Mouse (Mus musculus): ENCODE results near the gene Cpn2. TPM values are rescaled to one million over a fixed set of nuclear protein-coding genes. Genes with fewer than 3 reads are reported as not detected.

Cpn2 gene
- polyA plus RNA-seq, 2 experiments, result 2.8 to 4.8 TPM

DNA sequence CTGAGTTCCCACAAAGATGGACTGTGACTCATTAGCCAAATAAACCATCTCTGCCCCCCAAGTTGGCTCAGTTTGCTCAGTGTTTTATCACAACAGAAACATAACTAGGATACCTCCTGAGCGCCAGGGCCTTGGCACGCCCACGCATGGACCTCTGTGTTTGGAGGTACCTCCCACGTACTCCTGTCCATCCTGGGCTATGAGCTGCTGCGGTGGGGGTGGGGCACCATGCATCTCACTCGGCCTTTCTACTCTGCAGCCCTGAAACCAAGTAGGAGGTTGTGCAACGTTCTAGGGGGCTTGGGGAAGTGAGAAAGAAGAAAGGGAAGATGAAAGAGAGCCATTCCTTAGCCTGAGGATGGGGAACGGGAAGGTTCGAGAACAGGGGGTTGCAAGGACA is 9.6 kb downstream of the Cpn2 start:
- no peak overlapping the region for H3K4me2 ChIP-seq (ENCODE audit: low read depth)
- no peaks in the 10 kb centered on the region for H3K9me3 ChIP-seq (ENCODE audit: control insufficient read depth, low read length)
- H3K27ac ChIP-seq, result no peak overlapping the region
- no peak overlapping the region for H3K9ac ChIP-seq (replicated peaks)
- H3K36me3 ChIP-seq (replicated peaks; ENCODE audit: control insufficient read depth, insufficient read depth, low read depth), result no peaks in the 10 kb centered on the region
- ATAC-seq (ENCODE audit: insufficient read depth) (no peak), DNase-seq (ENCODE audit: low read depth in 3 of 3, low spot score in 3 of 3) (no peak)
- H3K27me3 ChIP-seq (ENCODE audit: control insufficient read depth, insufficient read depth, low read length), result no peaks in the 10 kb centered on the region
- no peak for TF ChIP-seq CTCF (IDR thresholded peaks at IDR 0.05; ENCODE audit: low read depth)
- no peak for TF ChIP-seq EP300 (IDR thresholded peaks at IDR 0.05; ENCODE audit: low read depth)
- WGBS (ENCODE audit: insufficient replicate concordance), result 34% methylated on average over 9 of the region's 9 CpGs
- peaks cover 0 to 2% of the 10 kb centered on the region in 2 experiments; a peak in 2 of 4 replicates for H3K4me1 ChIP-seq (replicated peaks; ENCODE audit: control insufficient read depth in 2 of 2, insufficient read depth in 2 of 2, low read length in 1 of 2)
- H3K4me3 ChIP-seq (ENCODE audit: insufficient read depth in 1 of 2, low read depth in 2 of 2, low read length in 2 of 2), result no peak overlapping the region

DNA sequence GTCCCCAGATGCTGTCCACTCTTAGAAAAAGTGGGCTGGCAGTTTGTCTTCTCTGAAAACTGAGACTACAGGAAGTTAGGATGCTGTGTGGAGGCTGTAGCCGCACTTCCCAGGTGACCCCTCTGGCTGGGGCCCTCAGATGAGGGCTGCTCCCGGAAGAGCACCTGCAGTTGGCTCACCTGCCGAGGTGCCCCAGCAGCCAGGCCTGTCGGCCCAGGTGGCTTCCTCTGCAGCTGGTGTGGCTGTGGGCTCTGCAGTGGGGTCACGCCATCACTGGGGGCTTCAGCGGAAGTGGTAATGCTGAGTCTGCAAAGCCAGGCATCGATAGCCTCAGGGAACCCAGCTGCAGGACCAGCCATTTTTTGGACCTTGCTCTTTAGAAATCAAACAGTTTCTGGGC is 12.2 kb downstream of the Cpn2 start:
- Histone ChIP-seq H3K4me2 (ENCODE audit: low read depth) (no peak overlapping the region), H3K36me3 (replicated peaks; ENCODE audit: control insufficient read depth, insufficient read depth, low read depth) (no peaks in the 10 kb centered on the region), H3K27ac (no peak overlapping the region), H3K4me3 (ENCODE audit: insufficient read depth in 1 of 2, low read depth in 2 of 2, low read length in 2 of 2) (no peak overlapping the region), H3K9ac (replicated peaks) (no peak overlapping the region), H3K4me1 (replicated peaks; ENCODE audit: control insufficient read depth in 2 of 2, insufficient read depth in 2 of 2, low read length in 1 of 2) (peaks cover 0 to 8% of the 10 kb centered on the region in 2 experiments; a peak in 2 of 4 replicates), H3K9me3 (ENCODE audit: control insufficient read depth, low read length) (no peaks in the 10 kb centered on the region), H3K27me3 (ENCODE audit: control insufficient read depth, insufficient read depth, low read length) (no peaks in the 10 kb centered on the region)
- TF ChIP-seq CTCF (IDR thresholded peaks at IDR 0.05; ENCODE audit: low read depth), result no peak
- no peak for TF ChIP-seq EP300 (IDR thresholded peaks at IDR 0.05; ENCODE audit: low read depth)
- no peak for DNase-seq (ENCODE audit: low read depth in 3 of 3, low spot score in 3 of 3)
- ATAC-seq (ENCODE audit: insufficient read depth), result no peak
- WGBS (ENCODE audit: insufficient replicate concordance), result 44% methylated on average over 7 of the region's 7 CpGs

DNA sequence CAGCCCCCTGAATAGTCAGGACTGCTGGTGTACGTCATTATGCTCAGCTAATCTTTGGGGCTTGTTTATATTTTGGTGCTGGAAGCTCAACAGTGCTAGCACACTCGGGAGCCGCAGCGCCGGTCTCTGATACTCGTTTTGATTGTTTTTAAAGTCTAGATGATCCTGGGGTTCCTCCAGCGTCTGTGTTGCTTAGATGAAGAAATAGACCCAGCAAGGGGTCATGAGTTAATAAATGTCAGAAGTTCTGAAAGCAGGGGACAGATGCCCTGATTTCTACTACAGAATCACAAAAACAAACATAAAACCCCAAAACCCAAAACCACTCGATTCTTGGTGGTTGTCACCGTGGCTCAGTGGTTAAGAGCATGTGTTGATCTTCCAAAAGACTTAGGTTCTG is 13.4 kb downstream of the Cpn2 start:
- ATAC-seq (ENCODE audit: insufficient read depth) (no peak), DNase-seq (ENCODE audit: low read depth in 3 of 3, low spot score in 3 of 3) (no peak)
- WGBS (ENCODE audit: insufficient replicate concordance), result 62% methylated on average over 9 of the region's 9 CpGs
- Histone ChIP-seq H3K4me3 (ENCODE audit: insufficient read depth in 1 of 2, low read depth in 2 of 2, low read length in 2 of 2) (no peak overlapping the region), H3K36me3 (replicated peaks; ENCODE audit: control insufficient read depth, insufficient read depth, low read depth) (no peaks in the 10 kb centered on the region), H3K27me3 (ENCODE audit: control insufficient read depth, insufficient read depth, low read length) (no peaks in the 10 kb centered on the region), H3K9me3 (ENCODE audit: control insufficient read depth, low read length) (no peaks in the 10 kb centered on the region), H3K27ac (no peak overlapping the region), H3K9ac (replicated peaks) (no peak overlapping the region), H3K4me2 (ENCODE audit: low read depth) (no peak overlapping the region), H3K4me1 (replicated peaks; ENCODE audit: control insufficient read depth in 2 of 2, insufficient read depth in 2 of 2, low read length in 1 of 2) (peaks cover 0 to 14% of the 10 kb centered on the region in 2 experiments; a peak in 2 of 4 replicates)
- TF ChIP-seq EP300 (IDR thresholded peaks at IDR 0.05; ENCODE audit: low read depth) (no peak), CTCF (IDR thresholded peaks at IDR 0.05; ENCODE audit: low read depth) (no peak)

DNA sequence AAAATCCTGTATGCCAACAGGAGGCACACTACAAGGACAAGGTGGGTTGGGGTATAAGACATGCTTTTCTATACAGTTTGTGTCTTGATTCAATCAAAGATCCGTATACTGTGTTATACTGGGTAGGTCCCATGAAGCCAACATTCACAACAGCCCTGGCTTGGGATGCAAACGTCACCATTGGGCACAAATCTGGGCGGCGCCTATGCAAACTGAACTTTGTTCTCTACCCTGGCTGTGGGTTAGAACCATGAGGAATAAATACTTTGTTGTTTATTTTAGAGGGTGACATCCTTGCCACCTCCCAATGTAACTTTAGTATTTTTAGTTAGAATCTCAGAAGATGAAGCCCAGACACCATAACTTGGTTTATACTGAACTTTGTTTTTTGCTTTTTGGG is 13.9 kb downstream of the Cpn2 start:
- no peaks in the 10 kb centered on the region for H3K36me3 ChIP-seq (replicated peaks; ENCODE audit: control insufficient read depth, insufficient read depth, low read depth)
- no peaks in the 10 kb centered on the region for H3K27me3 ChIP-seq (ENCODE audit: control insufficient read depth, insufficient read depth, low read length)
- no peak overlapping the region for H3K4me2 ChIP-seq (ENCODE audit: low read depth)
- no peak overlapping the region for H3K27ac ChIP-seq
- ATAC-seq (ENCODE audit: insufficient read depth) (no peak), DNase-seq (ENCODE audit: low read depth in 3 of 3, low spot score in 3 of 3) (no peak)
- no peak overlapping the region for H3K4me3 ChIP-seq (ENCODE audit: insufficient read depth in 1 of 2, low read depth in 2 of 2, low read length in 2 of 2)
- TF ChIP-seq EP300 (IDR thresholded peaks at IDR 0.05; ENCODE audit: low read depth) (no peak), CTCF (IDR thresholded peaks at IDR 0.05; ENCODE audit: low read depth) (no peak)
- no peaks in the 10 kb centered on the region for H3K9me3 ChIP-seq (ENCODE audit: control insufficient read depth, low read length)
- no peak overlapping the region for H3K9ac ChIP-seq (replicated peaks)
- peaks cover 0 to 13% of the 10 kb centered on the region in 2 experiments; a peak in 2 of 4 replicates for H3K4me1 ChIP-seq (replicated peaks; ENCODE audit: control insufficient read depth in 2 of 2, insufficient read depth in 2 of 2, low read length in 1 of 2)
- WGBS (ENCODE audit: insufficient replicate concordance), result 66% methylated on average over 4 of the region's 4 CpGs

DNA sequence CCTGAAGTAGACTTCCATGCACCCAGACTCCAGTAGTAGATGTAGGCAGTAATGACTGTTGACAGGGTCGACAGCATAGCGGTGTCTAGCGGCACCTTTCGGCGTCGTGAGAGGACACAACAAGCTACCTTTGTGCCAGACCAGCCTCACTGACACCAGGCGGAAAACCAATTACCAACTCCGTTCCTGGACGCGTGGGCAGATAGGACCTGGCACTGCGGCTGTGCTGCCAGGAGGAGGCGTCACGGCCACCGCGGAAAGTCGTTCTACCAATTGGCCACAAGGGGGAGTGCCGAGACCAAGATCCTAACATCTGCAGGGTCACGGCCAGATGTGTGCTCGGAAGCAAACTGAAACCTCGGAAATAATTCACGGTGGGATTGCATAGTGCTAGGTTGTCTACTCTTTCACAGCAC is 15.3 kb downstream of the Cpn2 start:
- peak; percentile 43; the same call in 1 of the 2 replicates for ATAC-seq (ENCODE audit: insufficient read depth)
- H3K9ac ChIP-seq (replicated peaks), result no peak overlapping the region
- no peak for TF ChIP-seq EP300 (IDR thresholded peaks at IDR 0.05; ENCODE audit: low read depth)
- TF ChIP-seq CTCF (IDR thresholded peaks at IDR 0.05; ENCODE audit: low read depth), result peak; percentile 100

More for the DNA sequence above, 15.3 kb downstream of the Cpn2 start:
- 2% methylated on average over 21 of the region's 21 CpGs for WGBS (ENCODE audit: insufficient replicate concordance)
- H3K27ac ChIP-seq, result no peak overlapping the region
- H3K27me3 ChIP-seq (ENCODE audit: control insufficient read depth, insufficient read depth, low read length), result no peaks in the 10 kb centered on the region
- H3K9me3 ChIP-seq (ENCODE audit: control insufficient read depth, low read length), result no peaks in the 10 kb centered on the region
- no peaks in the 10 kb centered on the region for H3K36me3 ChIP-seq (replicated peaks; ENCODE audit: control insufficient read depth, insufficient read depth, low read depth)
- peaks cover 0 to 11% of the 10 kb centered on the region in 2 experiments; a peak in 1 of 4 replicates for H3K4me1 ChIP-seq (replicated peaks; ENCODE audit: control insufficient read depth in 2 of 2, insufficient read depth in 2 of 2, low read length in 1 of 2)
- H3K4me2 ChIP-seq (ENCODE audit: low read depth), result peak overlapping the region; percentile 51
- DNase-seq (ENCODE audit: low read depth in 3 of 3, low spot score in 3 of 3), result peak; percentile 53 to 54 (median 54)
- peak overlapping the region in 1 of 2 experiments; percentile 5; a peak in 2 of 4 replicates for H3K4me3 ChIP-seq (ENCODE audit: insufficient read depth in 1 of 2, low read depth in 2 of 2, low read length in 2 of 2)

Measured in liver, embryonic 14.5 days (tissue).